Mouse (Mus musculus): ENCODE data around the gene Carmil3. TPM values are rescaled to one million over a fixed set of nuclear protein-coding genes. Genes with fewer than 3 reads are reported as not detected.

Gene Carmil3
- total RNA-seq, 2 experiments from 2014 or later, result 2.3 to 2.4 TPM

GRCm38 (mm10) chr14:55536116-55536745, 45.8 kb downstream of the Carmil3 start:
- intact Hi-C loops (cut with DNase I), result loop anchor here (1.0 to 10.0 kb wide), 2 partner anchors 39 to 261 kb away; no protein-coding TSS in a partner anchor
- DNase-seq (ENCODE audit: low spot score), result no peak

DNA sequence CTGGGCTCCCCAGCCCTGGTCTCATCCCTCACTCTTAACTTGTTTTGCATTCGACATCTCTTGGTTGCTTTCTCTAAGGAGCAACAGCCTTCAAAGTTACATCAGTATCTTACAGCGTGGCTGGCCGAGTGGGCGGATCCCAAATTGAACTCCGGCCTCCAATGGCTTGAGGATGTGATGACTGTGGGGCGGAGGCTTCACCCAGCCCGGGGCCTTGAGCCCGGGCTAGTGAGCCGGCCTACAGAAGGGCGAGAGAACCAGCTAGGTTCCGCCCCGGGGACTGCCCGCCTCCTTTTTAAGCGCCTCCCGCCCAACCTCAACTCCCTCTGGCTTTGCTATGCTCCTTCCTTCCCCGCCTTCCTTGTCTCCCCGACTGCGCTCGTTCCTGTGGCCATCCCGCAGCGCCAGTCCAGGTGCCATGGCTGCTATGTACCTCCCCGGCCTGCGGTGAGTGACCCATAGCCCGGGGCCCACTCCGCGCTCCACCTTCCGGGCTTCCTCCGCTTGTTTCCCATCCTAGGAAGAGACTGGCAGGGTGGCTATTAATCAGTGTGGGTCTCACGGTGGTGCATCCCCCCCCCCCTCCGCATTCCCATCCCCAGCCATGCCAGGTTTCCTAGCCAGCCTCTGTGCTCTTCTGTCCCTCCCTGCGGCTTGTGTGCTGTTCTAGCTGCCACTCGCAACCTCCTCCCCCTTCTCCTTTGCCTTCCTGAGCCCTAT, 49.8 kb downstream of the Carmil3 start, which contains the start of gene Pck2:
Gene Pck2, plus strand, starts transcription at position 200 of the 720 bp plus-strand sequence.
- intact Hi-C loops (cut with DNase I), result loop anchor here (2.0 kb wide), 1 partner anchor 17 kb away; no protein-coding TSS in a partner anchor
- DNase-seq (ENCODE audit: low spot score), result peak; percentile 91

DNA sequence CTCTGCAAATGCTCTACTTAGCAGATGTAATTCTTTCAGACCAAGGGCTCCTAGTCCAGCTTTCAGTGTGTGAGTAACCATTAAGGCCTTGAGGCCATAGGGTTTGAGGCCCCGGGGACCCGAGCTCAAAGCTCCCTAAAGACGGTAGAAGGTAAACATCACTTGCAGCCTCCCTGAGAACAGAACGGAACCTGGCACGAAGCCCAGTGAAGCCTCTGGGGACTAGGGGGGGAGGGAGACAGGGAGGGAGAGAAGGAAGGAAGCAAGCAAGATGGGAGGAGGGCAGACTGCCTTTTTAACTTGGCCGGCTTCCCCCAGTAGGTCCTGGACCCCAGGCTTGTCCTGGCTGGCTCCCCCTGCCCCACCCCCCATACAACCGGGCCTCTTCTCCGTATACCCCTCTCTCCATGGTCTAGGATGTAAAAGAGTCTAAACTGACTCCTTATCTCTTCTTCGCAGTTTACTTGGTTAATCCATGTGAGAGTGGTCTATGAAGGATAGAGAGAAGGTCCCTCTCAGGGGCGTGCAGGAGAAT, 50.4 kb downstream of the Carmil3 start:
- intact Hi-C loops (cut with DNase I), result loop anchor here (2.0 kb wide), 1 partner anchor 16 kb away; no protein-coding TSS in a partner anchor
- DNase-seq (ENCODE audit: low spot score), result peak; percentile 66

DNA sequence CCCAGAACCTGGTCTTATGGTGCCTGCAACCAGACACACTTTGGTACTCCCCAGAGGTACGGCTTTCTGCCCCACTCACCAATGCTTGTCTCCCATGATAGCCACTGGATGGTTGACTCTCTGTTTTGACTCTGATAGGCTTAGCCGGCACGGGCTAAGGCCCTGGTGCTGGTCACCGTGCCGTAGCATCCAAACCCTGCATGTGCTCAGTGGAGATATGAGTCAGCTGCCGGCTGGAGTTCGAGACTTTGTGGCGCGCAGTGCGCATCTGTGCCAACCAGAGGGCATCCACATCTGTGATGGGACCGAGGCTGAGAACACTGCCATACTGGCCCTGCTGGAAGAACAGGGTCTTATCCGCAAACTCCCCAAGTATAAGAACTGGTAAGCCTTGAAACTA, 51.8 kb downstream of the Carmil3 start:
- DNase-seq (ENCODE audit: low spot score), result no peak
- intact Hi-C loops (cut with DNase I), result no loop called here

DNA sequence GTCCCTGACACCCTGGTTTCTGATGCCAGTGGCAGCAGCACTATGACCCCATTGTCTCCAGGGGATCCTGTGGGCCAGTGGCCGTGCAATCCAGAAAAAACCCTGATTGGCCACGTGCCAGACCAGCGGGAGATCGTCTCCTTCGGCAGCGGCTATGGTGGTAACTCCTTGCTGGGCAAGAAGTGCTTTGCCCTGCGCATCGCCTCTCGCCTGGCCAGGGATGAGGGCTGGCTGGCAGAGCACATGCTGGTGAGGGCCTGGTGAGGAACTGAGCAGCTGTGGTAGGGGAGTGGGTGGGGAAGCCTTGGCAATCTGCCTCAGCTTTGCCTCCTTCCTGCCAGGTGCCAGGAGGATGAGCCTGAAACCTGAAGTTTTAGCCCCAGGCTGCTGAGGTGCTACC, 53.9 kb downstream of the Carmil3 start:
- intact Hi-C loops (cut with DNase I), result no loop called here
- no peak for DNase-seq (ENCODE audit: low spot score)

DNA sequence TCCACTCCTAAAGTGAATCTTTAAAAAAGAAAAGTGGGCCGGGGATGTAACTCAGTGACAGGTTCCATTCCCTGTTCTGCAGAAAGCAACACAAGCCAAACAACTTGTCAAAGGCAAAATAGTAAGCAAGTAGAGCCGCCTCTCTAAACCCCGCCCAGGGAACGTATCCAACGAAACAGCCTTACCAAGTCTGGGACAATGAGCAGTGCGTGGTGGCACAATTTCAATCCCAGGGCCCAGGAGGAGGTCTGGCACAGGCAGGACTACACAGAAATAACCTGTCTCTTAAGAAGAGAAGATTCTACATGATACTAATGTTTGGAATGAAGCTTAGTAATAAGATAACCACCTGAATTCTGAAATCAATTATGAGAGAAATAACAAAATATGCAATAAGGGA, 59.7 kb downstream of the Carmil3 start:
- DNase-seq (ENCODE audit: low spot score), result no peak
- intact Hi-C loops (cut with DNase I), result no loop called here

DNA sequence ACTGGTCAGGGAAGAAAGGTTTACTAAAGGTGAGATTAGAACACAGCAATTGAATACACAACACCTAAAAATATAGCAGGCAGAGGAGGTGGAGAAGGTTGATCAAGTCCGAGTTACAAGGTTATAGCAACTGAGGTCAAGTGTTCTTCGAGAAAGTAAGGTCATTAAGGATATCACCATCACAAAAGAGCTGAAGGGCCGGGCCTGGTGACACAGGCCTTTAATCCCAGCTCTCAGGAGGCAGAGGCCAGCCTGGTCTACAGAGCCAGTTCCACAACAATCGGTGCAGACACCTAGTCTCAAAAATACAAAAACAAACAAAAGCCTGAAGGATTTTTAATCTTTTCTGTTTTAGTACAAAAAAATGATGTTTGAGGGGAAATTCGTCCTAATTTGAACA, 60.9 kb downstream of the Carmil3 start:
- DNase-seq (ENCODE audit: low spot score), result no peak
- intact Hi-C loops (cut with DNase I), result no loop called here

DNA sequence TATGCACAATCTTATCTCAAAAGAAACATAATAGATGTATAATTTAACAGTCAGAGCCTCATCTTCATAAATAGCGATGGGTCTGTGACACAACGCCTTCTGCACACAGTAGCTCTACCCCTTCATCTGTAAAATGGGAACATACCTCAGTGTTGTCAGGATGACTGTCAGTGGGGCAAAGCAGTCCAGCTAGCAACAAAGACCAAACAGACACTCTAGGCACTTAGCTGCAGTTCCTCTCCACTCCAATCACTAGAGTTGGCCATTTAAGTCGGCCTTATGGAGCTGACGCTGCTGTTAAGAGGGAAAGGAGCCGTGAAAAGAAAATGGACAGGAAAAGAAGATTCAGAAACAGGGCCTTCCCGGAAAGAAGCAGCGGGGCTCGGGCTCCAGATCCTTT, 61.3 kb downstream of the Carmil3 start:
- intact Hi-C loops (cut with DNase I), result no loop called here

DNA sequence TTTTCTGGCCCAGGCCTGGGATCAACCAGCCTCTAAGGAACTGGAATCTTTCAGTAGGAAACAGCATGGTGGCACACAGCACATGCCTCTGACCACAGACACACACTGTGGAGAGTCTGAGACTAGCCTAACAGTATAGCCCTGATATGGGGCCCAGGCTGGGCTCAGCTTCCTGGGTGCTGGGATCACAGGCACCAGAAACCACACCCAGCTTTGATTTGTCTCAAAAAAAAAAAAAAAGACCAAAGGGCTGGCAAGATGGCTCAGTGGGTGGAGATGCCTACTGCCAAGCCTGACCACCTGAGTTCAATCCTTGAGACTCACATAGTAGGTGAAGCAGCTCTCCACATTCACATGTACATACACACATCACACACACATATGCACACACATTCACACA, 64.2 kb downstream of the Carmil3 start:
- intact Hi-C loops (cut with DNase I), result no loop called here
- no peak for DNase-seq (ENCODE audit: low spot score)

More for the DNA sequence above, 61.3 kb downstream of the Carmil3 start:
- DNase-seq (ENCODE audit: low spot score), result no peak

DNA sequence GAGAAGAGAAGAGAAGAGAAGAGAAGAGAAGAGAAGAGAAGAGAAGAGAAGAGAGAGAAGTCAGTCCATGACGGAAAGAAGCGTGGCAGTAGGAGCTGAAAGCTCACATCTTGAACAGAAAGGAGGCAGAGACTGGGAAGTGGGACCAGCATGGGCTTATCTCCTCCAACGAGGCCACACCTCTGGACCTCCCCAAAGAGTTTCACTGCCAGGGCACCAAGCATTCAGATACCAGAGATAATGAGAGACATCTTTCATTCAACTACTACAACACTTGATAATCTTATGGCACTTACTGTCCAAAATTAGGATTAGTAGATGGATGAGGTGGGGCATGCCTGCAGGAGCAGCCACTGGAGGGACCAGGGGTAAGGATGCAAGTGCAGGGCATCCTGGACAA, 65.3 kb downstream of the Carmil3 start:
- intact Hi-C loops (cut with DNase I), result loop anchor here (2.0 kb wide), 1 partner anchor 15 kb away; the partner anchor contains the start of gene Pck2

DNA sequence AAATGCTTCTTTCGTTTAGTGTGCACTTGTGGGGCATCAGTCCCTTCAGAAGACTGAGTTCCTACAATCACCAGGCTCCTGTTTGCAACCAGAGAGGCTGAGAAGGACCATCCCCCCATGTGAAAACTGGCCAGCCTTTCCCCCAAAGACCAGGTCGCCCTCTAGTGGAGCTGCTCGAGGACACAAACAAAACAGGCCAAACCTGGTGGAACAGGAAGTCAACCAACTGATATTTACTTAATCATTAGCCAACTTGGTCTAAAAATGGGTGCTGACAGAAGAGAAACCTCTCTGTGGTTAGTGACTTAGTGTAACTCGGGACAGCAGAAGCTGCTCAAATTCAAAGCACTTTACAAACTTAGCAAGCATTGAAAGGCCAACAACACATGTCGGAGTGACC, 66.6 kb downstream of the Carmil3 start:
- peak; percentile 52 for DNase-seq (ENCODE audit: low spot score)
- intact Hi-C loops (cut with DNase I), result loop anchor here (1.0 to 2.0 kb wide), 2 partner anchors 16 to 60 kb away; partner anchors contain the start of gene Pck2

More for the DNA sequence above, 65.3 kb downstream of the Carmil3 start:
- no peak for DNase-seq (ENCODE audit: low spot score)

DNA sequence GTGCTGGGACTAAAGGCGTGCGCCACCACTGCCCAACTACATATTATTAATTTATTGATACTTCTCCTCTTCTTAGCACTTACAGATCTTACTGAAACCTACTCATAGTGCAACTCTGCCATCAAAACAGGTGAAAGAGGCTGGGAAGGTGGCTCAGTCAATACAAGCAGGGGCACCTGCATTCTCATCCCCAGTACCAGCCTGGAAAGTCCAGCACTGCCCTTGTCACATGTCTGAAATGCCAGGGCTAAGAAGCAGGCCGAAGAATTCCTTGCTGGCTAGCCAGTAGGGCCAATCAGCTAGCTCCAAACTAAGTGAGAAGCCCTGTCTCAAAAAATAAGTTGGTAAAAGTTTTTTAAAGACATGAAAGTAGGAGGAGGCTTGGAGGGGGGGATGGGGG, 67.1 kb downstream of the Carmil3 start:
- intact Hi-C loops (cut with DNase I), result loop anchor here (1.0 to 2.0 kb wide), 2 partner anchors 17 to 60 kb away; partner anchors contain the start of gene Pck2
- no peak for DNase-seq (ENCODE audit: low spot score)

Other genes starting within 250 kb of the Carmil3 start
- gene Dhrs4, start 11.9 kb upstream of the Carmil3 start, total RNA-seq (2021), result 100 to 1,000 TPM in 1 of 2 experiments, 10 to 100 TPM in 1; 99.7 to 119 TPM
- gene Cpne6, start 19.8 kb downstream of the Carmil3 start, total RNA-seq (2021), result not detected
- under 1 TPM in 1 of 2 experiments, not detected in 1; 0.18 TPM for gene Nrl, start 34.3 kb downstream of the Carmil3 start, total RNA-seq (2021)
- 10 to 100 TPM; 11.7 to 14.3 TPM for gene Pck2, start 49.6 kb downstream of the Carmil3 start, total RNA-seq (2021)
- gene Dcaf11, start 69.4 kb downstream of the Carmil3 start, total RNA-seq (2021), result 100 to 1,000 TPM; 129 to 130 TPM
- under 1 TPM in 1 of 2 experiments, not detected in 1; 0.83 TPM for gene A730061H03Rik, start 69.8 kb downstream of the Carmil3 start, total RNA-seq (2021)
- gene Fitm1, start 85.0 kb downstream of the Carmil3 start, total RNA-seq (2021), result 100 to 1,000 TPM; 192 to 214 TPM
- gene Psme1, start 87.5 kb downstream of the Carmil3 start, total RNA-seq (2021), result 100 to 1,000 TPM; 249 to 283 TPM
- gene Emc9, start 94.7 kb downstream of the Carmil3 start, total RNA-seq (2021), result 10 to 100 TPM; 56.0 to 58.1 TPM
- 100 to 1,000 TPM in 1 of 2 experiments, 10 to 100 TPM in 1; 93.4 to 101 TPM for gene Psme2, start 100.5 kb downstream of the Carmil3 start, total RNA-seq (2021)
- 10 to 100 TPM; 25.7 to 31.3 TPM for gene Rnf31, start 101.1 kb downstream of the Carmil3 start, total RNA-seq (2021)
- gene Irf9, start 112.9 kb downstream of the Carmil3 start, total RNA-seq (2021), result 10 to 100 TPM; 10.1 to 11.8 TPM
- gene Rec8, start 127.4 kb downstream of the Carmil3 start, total RNA-seq (2021), result under 1 TPM; 0.23 to 0.36 TPM
- 10 to 100 TPM; 51.1 to 57.0 TPM for gene Ipo4, start 145.3 kb downstream of the Carmil3 start, total RNA-seq (2021)
- gene Gm49378, start 147.2 kb downstream of the Carmil3 start, total RNA-seq (2021), result 1 to 10 TPM; 3.0 to 3.4 TPM
- gene Tm9sf1, start 153.2 kb downstream of the Carmil3 start, total RNA-seq (2021), result 10 to 100 TPM; 39.0 to 43.8 TPM
- gene Tssk4, start 159.5 kb downstream of the Carmil3 start, total RNA-seq (2021), result under 1 TPM; 0.56 to 0.60 TPM
- gene Mdp1, start 169.9 kb downstream of the Carmil3 start, total RNA-seq (2021), result 10 to 100 TPM; 53.0 to 53.4 TPM
- 10 to 100 TPM in 1 of 2 experiments, 1 to 10 TPM in 1; 8.9 to 11.2 TPM for gene Gmpr2, start 181.3 kb downstream of the Carmil3 start, total RNA-seq (2021)
- gene Nedd8, start 181.5 kb downstream of the Carmil3 start, total RNA-seq (2021), result 100 to 1,000 TPM; 252 to 263 TPM
- 10 to 100 TPM; 10.0 to 10.7 TPM for gene Tinf2, start 191.2 kb downstream of the Carmil3 start, total RNA-seq (2021)
- gene Tgm1, start 223.3 kb downstream of the Carmil3 start, total RNA-seq (2021), result under 1 TPM; 0.18 to 0.36 TPM
- gene Rabggta, start 231.6 kb downstream of the Carmil3 start, total RNA-seq (2021), result 10 to 100 TPM; 13.0 to 13.4 TPM